Mouse (Mus musculus): Measurements from ENCODE around the gene Gm3285.
A peak's percentile ranks its signal among the peaks of the same experiment; 100 is the strongest.

Gene Gm3285

DNA sequence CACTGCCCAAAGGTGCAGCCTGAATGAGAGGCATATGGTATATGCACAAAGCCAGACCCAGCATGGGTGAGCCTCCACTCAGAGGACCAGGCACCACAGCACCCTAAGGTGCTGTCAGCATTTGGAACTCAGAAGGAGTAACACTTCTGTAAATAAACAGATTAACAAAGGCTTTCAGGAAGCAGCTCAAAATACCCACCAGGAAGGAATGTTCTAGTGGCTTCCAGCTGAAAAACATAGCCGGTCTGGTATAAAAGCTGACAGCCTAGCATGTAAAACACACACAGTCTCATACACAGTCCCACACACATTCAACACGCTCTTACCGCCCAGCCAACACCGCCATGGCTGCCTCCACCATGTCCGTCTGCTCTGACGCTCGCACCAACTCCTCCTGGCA, at the start of gene Gm3285:
Gm3285 (plus strand) TSS at position 301 of the 400 bp plus-strand sequence.
- no peak for DNase-seq (ENCODE audit: low spot score in 2 of 2)

DNA sequence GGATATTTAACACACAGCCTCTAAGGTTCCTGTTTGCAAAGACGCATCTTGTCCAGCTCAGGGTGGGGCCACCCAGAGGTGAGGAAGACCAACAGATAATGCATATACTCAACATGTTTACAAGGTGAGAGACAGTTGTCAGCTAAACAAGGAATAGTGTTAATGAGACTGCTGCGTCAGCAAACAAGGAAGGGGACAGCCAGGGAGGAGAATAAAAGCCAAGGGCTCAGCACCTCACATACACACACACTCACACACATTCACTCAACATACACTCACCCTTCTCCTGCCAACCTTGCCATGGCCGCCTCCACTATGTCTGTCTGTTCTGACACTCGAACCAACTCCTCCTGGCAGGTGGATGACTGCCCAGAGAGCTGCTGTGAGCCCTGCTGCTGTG, 47.4 kb upstream of the Gm3285 start, which contains the start of gene Gm2696:
Gm2696 (plus strand) TSS at position 301 of the 400 bp plus-strand sequence.
- no peak for DNase-seq (ENCODE audit: low spot score in 2 of 2)

GRCm38 (mm10) chr10:77815514-77815913, 46.3 kb upstream of the Gm3285 start:
- DNase-seq (ENCODE audit: low spot score in 2 of 2), result peak in 1 of 2 experiments; percentile 69

DNA sequence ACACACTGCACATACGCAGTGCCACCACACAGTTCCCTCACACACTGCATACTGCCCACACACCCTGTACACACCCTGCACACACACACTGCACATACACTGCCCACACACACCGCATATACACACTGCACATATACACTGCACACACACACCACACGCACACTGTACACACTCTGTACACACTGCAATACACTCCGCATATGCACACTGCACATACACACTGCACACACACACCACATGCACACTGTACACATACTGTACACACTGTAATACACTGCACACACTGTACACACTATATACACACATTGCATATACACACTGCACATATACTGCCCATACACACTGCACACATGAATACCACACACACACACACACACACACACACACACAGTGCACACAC, 43.3 kb upstream of the Gm3285 start:
- no peak for DNase-seq (ENCODE audit: low spot score in 2 of 2)

DNA sequence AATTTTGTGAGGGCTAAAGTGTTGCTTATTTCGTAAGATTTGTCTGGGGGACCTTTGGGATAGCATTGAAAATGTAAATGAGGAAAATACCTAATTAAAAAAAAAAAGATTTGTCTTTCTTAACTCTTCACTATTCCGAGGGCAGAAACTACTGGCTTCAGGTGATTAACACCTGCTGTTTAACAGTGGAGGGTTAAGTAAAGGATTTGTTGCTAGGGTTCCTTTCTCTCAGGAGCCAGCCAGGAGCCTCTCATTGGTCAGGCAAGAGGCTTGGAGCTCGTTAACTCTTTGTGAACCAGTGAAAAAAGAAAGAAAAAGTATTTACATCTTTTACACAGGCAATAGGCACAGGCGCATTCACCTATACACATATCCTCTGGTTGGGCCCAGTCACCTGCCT, 42.6 kb upstream of the Gm3285 start:
- no peak for DNase-seq (ENCODE audit: low spot score in 2 of 2)

GRCm38 (mm10) chr10:77826951-77827350, 34.8 kb upstream of the Gm3285 start, which contains the start of gene Krtap10-4:
Gene Krtap10-4 (minus strand): TSS chr10:77827095.
- DNase-seq (ENCODE audit: low spot score in 2 of 2), result no peak

DNA sequence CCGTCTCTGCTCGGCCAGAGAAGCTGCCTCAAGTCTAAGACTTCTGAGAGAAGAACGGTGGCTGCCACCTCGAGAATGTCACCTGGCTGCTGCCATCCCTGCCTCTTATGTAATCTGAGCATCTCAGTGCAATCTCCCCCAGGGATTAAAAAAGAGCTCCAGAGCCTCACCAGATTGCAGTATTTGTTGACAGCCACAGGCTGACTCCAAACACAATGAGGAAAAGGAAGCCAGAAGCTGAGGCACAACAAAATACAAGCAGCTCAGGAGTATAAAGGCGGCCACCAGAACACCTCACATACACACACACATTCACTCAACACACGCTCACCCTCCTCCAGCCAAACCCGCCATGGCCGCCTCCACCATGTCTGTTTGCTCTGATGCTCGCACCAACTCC, 26.1 kb upstream of the Gm3285 start, which contains the start of gene Krtap10-10:
Krtap10-10 (plus strand) TSS at position 301 of the 400 bp plus-strand sequence.
- DNase-seq (ENCODE audit: low spot score in 2 of 2), result no peak

GRCm38 (mm10) chr10:77839006-77839405, 22.8 kb upstream of the Gm3285 start:
- DNase-seq (ENCODE audit: low spot score in 2 of 2), result no peak

- no peak for DNase-seq (ENCODE audit: low spot score in 2 of 2)
These were observed 15.3 kb upstream of the Gm3285 start, which contains the start of gene Gm36176 for GRCm38 (mm10) chr10:77846503-77846902. Gene Gm36176 (plus strand): TSS chr10:77846803.

DNA sequence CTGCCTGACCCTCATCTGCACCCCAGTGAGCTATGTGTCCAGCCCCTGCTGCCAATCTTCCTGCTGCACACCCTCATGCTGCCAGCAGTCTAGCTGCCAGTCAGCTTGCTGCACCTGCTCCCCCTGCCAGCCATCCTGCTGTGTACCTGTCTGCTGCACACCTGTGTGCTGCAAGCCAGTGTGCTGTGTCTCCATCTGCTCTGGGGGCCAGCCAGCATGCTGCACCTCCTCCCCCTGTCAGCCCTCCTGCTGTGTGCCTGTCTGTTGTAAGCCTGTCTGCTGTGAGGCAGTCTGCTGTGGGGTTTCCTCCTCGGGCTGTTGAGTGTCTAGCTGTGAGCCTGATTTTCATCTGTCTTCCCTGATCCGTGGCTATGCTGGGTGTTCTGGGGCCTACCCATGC, 14.8 kb upstream of the Gm3285 start:
- DNase-seq (ENCODE audit: low spot score in 2 of 2), result no peak

GRCm38 (mm10) chr10:77847538-77847937, 14.2 kb upstream of the Gm3285 start:
- DNase-seq (ENCODE audit: low spot score in 2 of 2), result no peak

GRCm38 (mm10) chr10:77852559-77852958, 9.2 kb upstream of the Gm3285 start, which contains the start of gene Gm10318:
Gene Gm10318 (plus strand): TSS chr10:77852859.
- DNase-seq (ENCODE audit: low spot score in 2 of 2), result no peak

DNA sequence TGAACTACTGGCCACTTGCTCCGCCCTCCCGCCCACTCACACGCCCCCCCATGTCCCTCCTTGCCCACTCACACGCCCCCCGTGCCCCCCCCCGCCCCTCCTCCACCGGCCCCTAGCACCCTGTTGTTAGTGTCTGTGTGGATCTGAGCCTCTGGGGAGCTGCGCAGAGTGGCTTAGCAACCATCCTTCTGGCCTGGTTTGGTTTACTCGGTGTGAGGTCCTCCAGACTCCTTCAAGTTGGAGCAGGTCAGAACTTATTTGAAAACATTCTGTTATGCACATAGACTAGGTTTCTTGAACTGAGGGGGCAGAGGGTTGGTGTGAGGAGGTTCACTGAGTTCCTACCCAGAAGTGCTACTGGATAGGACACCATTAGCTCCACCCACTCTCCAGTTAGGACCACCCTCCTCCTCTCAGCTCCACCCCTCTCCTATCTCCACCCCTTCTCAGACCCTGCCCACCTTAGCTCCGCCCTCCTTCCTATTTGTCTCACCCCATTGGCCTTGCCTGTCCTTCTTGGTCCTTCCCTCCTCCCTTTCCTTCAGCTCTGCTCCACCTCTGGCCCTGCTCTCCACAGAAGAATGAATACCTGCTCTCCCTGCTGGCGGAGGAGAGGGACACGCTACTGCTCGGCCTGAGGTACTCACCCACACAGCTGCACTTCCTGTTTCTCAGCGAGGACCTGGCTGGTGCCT, 2.4 kb downstream of the Gm3285 start:
- DNase-seq (ENCODE audit: low spot score in 2 of 2), result peak in 1 of 2 experiments; percentile 38

GRCm38 (mm10) chr10:77864762-77865143, 3.0 kb downstream of the Gm3285 start:
- DNase-seq (ENCODE audit: low spot score in 2 of 2), result no peak

GRCm38 (mm10) chr10:77867546-77867945, 5.8 kb downstream of the Gm3285 start:
- DNase-seq (ENCODE audit: low spot score in 2 of 2), result no peak

DNA sequence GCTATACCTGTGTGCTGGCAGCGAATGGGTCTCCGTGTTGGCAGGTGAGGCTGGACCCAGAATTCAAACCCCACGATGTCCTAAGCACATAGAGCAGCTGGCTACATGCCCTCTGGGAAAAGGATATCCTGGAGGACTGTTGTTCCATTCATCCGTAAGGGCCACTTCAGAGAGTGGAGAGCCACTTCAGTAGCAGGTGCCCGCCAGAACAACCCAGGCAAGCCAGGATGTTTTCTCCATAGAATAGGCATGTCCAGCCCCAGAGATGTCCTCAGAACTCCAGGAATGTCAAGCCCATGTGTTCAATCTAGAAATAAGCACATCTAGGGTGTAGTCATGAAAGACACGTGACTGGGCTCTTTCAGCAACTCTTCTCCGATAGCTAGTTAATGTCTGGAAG, 7.9 kb downstream of the Gm3285 start:
- DNase-seq (ENCODE audit: low spot score in 2 of 2), result no peak

DNA sequence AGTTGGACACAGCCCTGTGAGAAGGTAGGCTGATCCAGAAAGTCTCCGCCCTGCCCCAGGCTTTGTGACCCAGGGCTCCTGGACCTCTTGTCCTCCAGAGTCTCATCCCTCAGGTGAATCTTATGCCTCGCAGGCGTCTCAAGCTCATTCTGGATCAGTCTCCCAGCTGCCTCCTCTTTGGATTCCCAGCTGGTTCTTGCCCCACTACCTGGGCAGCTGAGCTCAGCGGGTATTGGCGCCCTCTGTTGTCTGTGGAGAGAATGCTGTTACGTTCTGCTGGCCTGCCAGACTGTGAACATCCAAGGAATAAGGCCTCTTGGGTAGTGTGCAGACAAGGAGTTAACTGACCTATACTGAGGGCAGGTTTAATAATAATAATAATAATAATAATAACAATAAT, 17.2 kb downstream of the Gm3285 start:
- no peak for DNase-seq (ENCODE audit: low spot score in 2 of 2)

DNA sequence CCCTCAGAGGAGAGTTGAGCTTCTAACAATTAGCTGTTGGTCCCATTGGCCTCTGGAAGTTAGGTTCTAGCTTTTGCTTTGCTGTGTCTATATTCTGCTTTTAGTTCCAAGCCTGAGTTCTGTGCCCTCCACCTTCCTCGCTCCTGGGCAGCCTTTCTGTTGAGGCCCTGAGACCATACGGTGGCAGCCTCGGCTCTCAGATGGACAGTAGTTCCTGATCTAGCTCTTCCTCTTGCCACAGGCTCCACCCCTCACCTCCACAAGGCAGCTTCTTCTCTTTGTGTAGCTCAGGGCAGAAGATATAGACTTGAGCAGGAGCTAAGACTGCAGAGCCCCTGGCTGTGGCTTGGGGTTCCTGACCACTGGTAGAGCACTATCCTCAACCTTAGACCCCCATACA, 18.5 kb downstream of the Gm3285 start:
- DNase-seq (ENCODE audit: low spot score in 2 of 2), result no peak

GRCm38 (mm10) chr10:77882553-77882952, 20.8 kb downstream of the Gm3285 start:
- no peak for DNase-seq (ENCODE audit: low spot score in 2 of 2)

DNA sequence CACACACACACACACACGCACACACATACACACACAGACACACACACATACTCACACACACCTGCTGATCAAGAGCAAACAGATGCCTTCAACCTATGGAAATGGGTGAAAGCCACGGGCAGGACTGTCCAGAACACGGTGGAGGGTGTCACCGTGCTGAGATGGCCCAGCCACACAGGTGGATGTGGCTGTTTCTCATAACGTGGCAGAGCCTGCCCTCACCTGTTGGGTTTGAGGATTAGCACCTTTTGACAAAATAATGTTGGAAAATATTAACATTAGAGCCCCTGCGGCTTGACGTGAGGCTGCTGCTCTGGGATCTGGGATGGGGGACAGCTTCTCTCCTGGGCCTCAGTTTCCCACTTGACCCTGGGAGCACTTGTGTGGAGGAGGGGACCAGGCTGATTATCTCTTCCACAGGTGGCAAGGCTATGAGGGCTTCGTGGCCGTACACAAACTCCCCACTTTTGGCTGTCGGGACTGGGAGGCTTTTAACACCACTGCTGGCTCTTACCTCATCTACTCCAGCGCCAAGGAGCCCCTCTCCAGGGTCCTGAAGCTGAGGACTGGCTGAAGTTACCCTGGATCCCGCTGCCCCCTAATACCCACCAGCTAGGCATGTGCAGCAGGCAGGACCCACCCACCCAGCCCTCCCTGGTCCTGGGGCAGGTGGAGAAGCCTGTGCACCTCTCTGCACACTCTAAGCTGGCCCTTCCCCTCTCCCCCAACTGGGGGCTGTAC, 24.4 kb downstream of the Gm3285 start:
- no peak for DNase-seq (ENCODE audit: low spot score in 2 of 2)

GRCm38 (mm10) chr10:77890987-77891565, 29.3 kb downstream of the Gm3285 start:
- DNase-seq (ENCODE audit: low spot score in 2 of 2), result no peak

DNA sequence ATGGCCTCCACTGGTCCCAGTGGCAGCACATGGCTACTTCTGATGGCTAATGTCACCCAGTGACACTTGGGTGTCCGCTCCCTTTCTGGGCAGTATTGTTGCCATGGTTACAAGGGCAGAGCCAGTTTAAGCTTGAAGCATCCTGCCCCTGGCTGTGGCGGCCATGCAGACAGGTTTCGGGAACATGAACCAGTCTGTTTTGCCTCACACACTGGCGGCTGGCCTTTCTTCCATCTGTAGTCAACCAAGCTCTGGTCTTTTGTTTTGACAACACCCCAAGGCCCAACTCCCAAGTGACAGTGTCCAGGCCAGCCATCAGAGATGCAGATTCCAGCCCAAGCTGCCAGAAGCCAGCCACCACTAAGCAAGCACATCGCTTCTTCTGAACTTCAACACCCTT, 33.8 kb downstream of the Gm3285 start:
- no peak for DNase-seq (ENCODE audit: low spot score in 2 of 2)

GRCm38 (mm10) chr10:77900126-77900525, 38.4 kb downstream of the Gm3285 start:
- DNase-seq (ENCODE audit: low spot score in 2 of 2), result no peak
